15 mouse cellular contexts compared by ENCODE assay signal in genomic region chr4:149941067-149941755, GRCm38 (mm10). TPM values are rescaled to one million over a fixed set of nuclear protein-coding genes. Genes with fewer than 3 reads are reported as not detected.
A peak's percentile ranks its signal among the peaks of the same experiment; 100 is the strongest.
DNase-seq lines count a peak whose midpoint lies in the region; ATAC-seq and TF ChIP-seq lines count a peak whose summit lies in the region.
"Had no signal": no experiment of that assay in that cellular context is flagged by ENCODE, and none has a peak within 500 bp of the region (broad histone marks: within the 10 kb centered on the region; RNA-seq: fewer than 3 reads in every experiment).

No protein-coding gene starts in this region.

- intact Hi-C loops in heart, postnatal 25 days (cut with DNase I): no loop called here

- TF ChIP-seq CTCF in lung, postnatal 0 days (IDR thresholded peaks at IDR 0.05): no peak

- H3K9me3 ChIP-seq in heart, embryonic 10.5 days: no peaks in the 10 kb centered on the region
- no peaks in the 10 kb centered on the region for H3K9me3 ChIP-seq in lung, postnatal 0 days (ENCODE audit: low read length)
- H3K9me3 ChIP-seq in heart, embryonic 15.5 days (replicated peaks): no peaks in the 10 kb centered on the region
- H3K9me3 ChIP-seq in midbrain, embryonic 13.5 days: no peaks in the 10 kb centered on the region
- H3K9me3 ChIP-seq in midbrain, embryonic 14.5 days (ENCODE audit: control insufficient read depth, low read length): no peaks in the 10 kb centered on the region
- H3K9me3 ChIP-seq: neural tube, embryonic 15.5 days had no signal

- no peak overlapping the region for H3K9ac ChIP-seq in lung, postnatal 0 days (replicated peaks; ENCODE audit: low read depth)
- H3K9ac ChIP-seq in heart, embryonic 15.5 days: no peak overlapping the region
- no peak overlapping the region for H3K9ac ChIP-seq in midbrain, embryonic 13.5 days (replicated peaks)
- no peak overlapping the region for H3K9ac ChIP-seq in midbrain, embryonic 14.5 days (replicated peaks; ENCODE audit: low read length)
- H3K9ac ChIP-seq: neural tube, embryonic 15.5 days had no signal

- H3K27ac ChIP-seq in heart, embryonic 10.5 days: 0 out of 2 replicates have a peak overlapping the region, but pooled peaks have one; percentile 16
- no peak overlapping the region for H3K27ac ChIP-seq in lung, postnatal 0 days (ENCODE audit: low read length)
- no peak overlapping the region for H3K27ac ChIP-seq in heart, embryonic 15.5 days
- H3K27ac ChIP-seq in midbrain, embryonic 13.5 days: no peak overlapping the region
- no peak overlapping the region for H3K27ac ChIP-seq in midbrain, embryonic 14.5 days (replicated peaks; ENCODE audit: low read depth, low read length)
- H3K27ac ChIP-seq: left cerebral cortex, adult 2 months; macrophage; neural tube, embryonic 15.5 days had no signal

- 75% methylated on average over 18 of the region's 18 CpGs for WGBS in heart, embryonic 10.5 days
- 63% methylated on average over 18 of the region's 18 CpGs for WGBS in lung, postnatal 0 days
- WGBS in heart, embryonic 15.5 days: 67% methylated on average over 18 of the region's 18 CpGs
- WGBS in midbrain, embryonic 13.5 days: 86% methylated on average over 18 of the region's 18 CpGs
- 86% methylated on average over 18 of the region's 18 CpGs for WGBS in midbrain, embryonic 14.5 days

- TF ChIP-seq EP300 in lung, postnatal 0 days (IDR thresholded peaks at IDR 0.05): peak; percentile 60; the same call in 1 of the 2 replicates

- no peak overlapping the region for H3K4me3 ChIP-seq in heart, embryonic 10.5 days
- no peak overlapping the region for H3K4me3 ChIP-seq in lung, postnatal 0 days (ENCODE audit: low read depth, low read length)
- no peak overlapping the region for H3K4me3 ChIP-seq in heart, embryonic 15.5 days
- H3K4me3 ChIP-seq in midbrain, embryonic 13.5 days (replicated peaks): no peak overlapping the region
- H3K4me3 ChIP-seq in midbrain, embryonic 14.5 days (replicated peaks; ENCODE audit: low read depth, low read length): no peak overlapping the region
- H3K4me3 ChIP-seq: left cerebral cortex, adult 2 months; neural tube, embryonic 15.5 days had no signal

- ATAC-seq in lung, postnatal 0 days: peak; percentile 65
- ATAC-seq in heart, embryonic 15.5 days (replicated peaks; ENCODE audit: insufficient number of reproducible peaks, insufficient read depth, low FRiP score, low read depth): peak; percentile 20; the same call in 1 of the 2 replicates
- ATAC-seq in midbrain, embryonic 13.5 days: no peak
- ATAC-seq in midbrain, embryonic 14.5 days (ENCODE audit: low FRiP score, low TSS enrichment): no peak
- ATAC-seq: forebrain, embryonic 14.5 days had no signal

- H3K4me2 ChIP-seq in lung, postnatal 0 days (replicated peaks; ENCODE audit: low read depth, low read length): no peak overlapping the region
- no peak overlapping the region for H3K4me2 ChIP-seq in heart, embryonic 15.5 days
- H3K4me2 ChIP-seq in midbrain, embryonic 13.5 days (replicated peaks): no peak overlapping the region
- H3K4me2 ChIP-seq in midbrain, embryonic 14.5 days (ENCODE audit: low read length): no peak overlapping the region
- H3K4me2 ChIP-seq: neural tube, embryonic 15.5 days had no signal

- peaks cover 27% of the 10 kb centered on the region; the same call in 1 of the 2 replicates for H3K27me3 ChIP-seq in heart, embryonic 10.5 days (ENCODE audit: insufficient read depth, poor library complexity, severe bottlenecking)
- H3K27me3 ChIP-seq in lung, postnatal 0 days (replicated peaks; ENCODE audit: insufficient read depth, low read length): no peaks in the 10 kb centered on the region
- H3K27me3 ChIP-seq in heart, embryonic 15.5 days: no peaks in the 10 kb centered on the region
- peaks cover 8% of the 10 kb centered on the region; the same call in 1 of the 2 replicates for H3K27me3 ChIP-seq in midbrain, embryonic 13.5 days
- no peaks in the 10 kb centered on the region for H3K27me3 ChIP-seq in midbrain, embryonic 14.5 days (ENCODE audit: control insufficient read depth, insufficient read depth, low read length)
- H3K27me3 ChIP-seq: neural tube, embryonic 15.5 days had no signal

- DNase-seq in heart, embryonic 10.5 days (ENCODE audit: low spot score): no peak
- no peak for DNase-seq in heart, postnatal 25 days (ENCODE audit: low spot score)
- peak; percentile 49 for DNase-seq in lung, postnatal 0 days (ENCODE audit: low spot score)
- DNase-seq in lung, postnatal 25 days (ENCODE audit: low spot score): no peak
- DNase-seq in midbrain, embryonic 14.5 days: no peak
- DNase-seq: adrenal gland, postnatal 36 days; cerebellum, adult 18-20 months; liver; right cerebral cortex, postnatal 25 days had no signal

- peaks cover 73% of the 10 kb centered on the region for H3K4me1 ChIP-seq in heart, embryonic 10.5 days
- H3K4me1 ChIP-seq in lung, postnatal 0 days (ENCODE audit: insufficient read depth, low read depth, low read length): peaks cover 5% of the 10 kb centered on the region
- peaks cover 27% of the 10 kb centered on the region for H3K4me1 ChIP-seq in heart, embryonic 15.5 days (replicated peaks)
- H3K4me1 ChIP-seq in midbrain, embryonic 13.5 days (replicated peaks): peaks cover 36% of the 10 kb centered on the region
- peaks cover 20% of the 10 kb centered on the region for H3K4me1 ChIP-seq in midbrain, embryonic 14.5 days (ENCODE audit: control insufficient read depth, insufficient read depth, low read length)

- no peaks in the 10 kb centered on the region for H3K36me3 ChIP-seq in heart, embryonic 10.5 days
- H3K36me3 ChIP-seq in lung, postnatal 0 days (ENCODE audit: insufficient read depth, low read length): no peaks in the 10 kb centered on the region
- no peaks in the 10 kb centered on the region for H3K36me3 ChIP-seq in heart, embryonic 15.5 days
- no peaks in the 10 kb centered on the region for H3K36me3 ChIP-seq in midbrain, embryonic 13.5 days
- H3K36me3 ChIP-seq in midbrain, embryonic 14.5 days (ENCODE audit: control insufficient read depth, insufficient read depth, low read length): no peaks in the 10 kb centered on the region
- H3K36me3 ChIP-seq: neural tube, embryonic 15.5 days had no signal

RNA-seq across cellular contexts. Expression of gene Spsb1, which starts 13.6 kb away (rescaled TPM):
- polyA plus RNA-seq in heart, embryonic 10.5 days (2016; fragmentation: Nextera tagmentation; extraction: Ambion mirVana): 3.9 and 9.2 TPM in 2 replicates
- total RNA-seq in heart, postnatal 25 days (2021): 10 to 100 TPM; 32.6 to 36.7 TPM
- 14.6 and 19.2 TPM in 2 replicates for polyA plus RNA-seq in lung, postnatal 0 days (2015; fragmentation: Nextera tagmentation; extraction: Ambion mirVana)
- polyA plus RNA-seq in heart, embryonic 15.5 days (2015; fragmentation: Nextera tagmentation; extraction: Ambion mirVana): 10.2 and 12.5 TPM in 2 replicates
- polyA plus RNA-seq in midbrain, embryonic 13.5 days (2015; fragmentation: Nextera tagmentation; extraction: Ambion mirVana): 4.0 and 4.8 TPM in 2 replicates
- 3.3 and 4.2 TPM in 2 replicates for polyA plus RNA-seq in midbrain, embryonic 14.5 days (2014; fragmentation: Nextera tagmentation; extraction: Ambion mirVana)

Comparison
In these comparisons a context has a peak if more than half of its experiments do, and no peak if none do; other contexts are left out.
1. ATAC-seq: peak in lung, postnatal 0 days (single experiment) and heart, embryonic 15.5 days (single experiment); none in midbrain, embryonic 13.5 days (single experiment) and midbrain, embryonic 14.5 days (single experiment).